Mouse (Mus musculus) left cerebral cortex, postnatal 10 days (tissue): Measurements from ENCODE around the gene Egf. TPM values are rescaled to one million over a fixed set of nuclear protein-coding genes. Genes with fewer than 3 reads are reported as not detected.

Experiments
- DNase-seq, 2 experiments: peaks; one replicate each; pipeline ENCODE4 v3.0.0; 2021 to 2022; ENCODE audit warnings: low spot score in 2 of 2, mixed read lengths in 1 of 2; ENCODE audit errors: extremely low spot score in 1 of 2
- intact Hi-C: fragments of 180-260 bp; cut with DNase I; formaldehyde crosslinking; loops from one replicate; pipeline ENCODE4 v1.15.1; 2025
- total RNA-seq, 2 experiments: library from RNA; stranded (reverse); gene quantifications; 2 replicates each; pipeline ENCODE4 v1.2.3; 2021

The Egf gene
- total RNA-seq, 2 experiments from 2014 or later = 2.2 to 2.5 TPM

DNA sequence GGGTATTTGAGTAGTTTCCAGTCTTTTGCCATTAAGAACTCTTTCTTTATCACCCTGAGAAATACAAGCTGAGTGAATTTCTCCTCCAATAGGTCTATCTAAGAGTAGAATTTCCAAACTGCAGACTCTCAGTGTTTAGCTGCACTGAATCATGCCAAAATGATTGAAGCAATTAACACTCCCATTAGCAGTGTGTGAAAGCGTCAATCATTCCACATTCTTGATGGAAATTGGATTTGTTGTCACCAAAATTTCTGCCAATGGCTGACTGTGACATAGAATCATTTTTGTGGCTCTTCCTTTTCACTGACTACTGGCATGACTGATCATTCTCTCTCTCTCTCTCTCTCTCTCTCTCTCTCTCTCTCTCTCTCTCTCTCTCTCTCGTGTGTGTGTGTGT is 91.2 kb downstream of the Egf start:
- intact Hi-C loops = no loop called here
- DNase-seq = no peak

DNA sequence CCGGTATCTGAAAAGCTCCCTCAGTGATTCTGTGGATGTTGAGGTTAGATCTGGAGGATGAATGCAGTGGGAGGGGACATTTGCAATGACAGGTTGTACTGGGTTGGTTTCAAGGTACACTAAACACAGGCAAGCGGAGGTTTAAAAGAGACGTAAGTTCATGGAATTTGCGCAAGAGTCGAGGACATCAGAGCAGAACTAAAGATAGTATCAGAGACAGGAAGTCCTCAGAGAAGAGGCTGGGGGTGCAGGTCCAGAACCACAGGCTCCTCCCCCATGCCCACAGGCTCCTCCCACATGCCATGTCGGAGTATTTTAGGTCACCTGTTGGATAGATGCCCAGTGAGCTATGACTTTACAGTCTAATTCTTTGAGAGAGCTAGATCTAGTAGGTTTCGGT is 96.3 kb downstream of the Egf start:
- intact Hi-C loops = no loop called here
- no peak for DNase-seq

DNA sequence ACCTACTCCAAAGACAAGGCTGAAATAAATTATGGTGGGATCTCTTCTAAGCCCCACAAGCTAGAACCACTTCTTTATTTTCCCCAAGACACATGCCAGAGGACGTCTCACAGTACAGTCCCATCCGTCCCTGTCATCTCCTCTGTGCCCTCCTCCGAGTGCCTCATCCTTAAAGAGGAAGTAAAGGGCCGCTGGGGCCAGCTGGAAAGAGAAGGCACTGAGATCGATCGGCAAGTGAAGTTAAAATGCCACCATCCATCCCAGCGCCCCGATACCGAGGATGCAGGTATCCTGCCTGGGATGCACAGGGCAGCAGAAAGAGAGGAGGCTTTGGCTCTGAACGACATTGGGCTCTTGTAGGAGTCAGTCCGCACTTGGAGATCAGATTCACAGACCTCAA is 97.3 kb downstream of the Egf start:
- intact Hi-C loops = no loop called here
- DNase-seq = no peak

DNA sequence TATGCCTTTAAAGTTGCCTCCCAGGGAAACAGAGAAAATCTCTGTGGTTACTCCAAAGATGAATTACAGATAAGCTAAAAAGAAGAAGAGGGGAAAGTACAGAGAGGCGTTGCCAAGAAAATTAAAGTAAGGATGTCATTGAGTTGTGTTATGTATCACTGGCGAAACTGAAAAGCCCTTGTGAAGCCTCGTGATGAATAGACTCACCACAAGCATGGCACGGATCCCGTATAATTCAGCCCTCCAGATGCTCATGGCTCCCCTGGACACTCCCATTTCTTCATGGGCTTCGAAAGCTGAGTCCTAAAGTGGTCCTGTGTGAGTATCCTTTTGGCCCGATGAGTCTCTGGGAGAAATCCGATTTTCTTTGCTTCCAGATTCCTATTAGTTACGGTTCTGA is 97.9 kb downstream of the Egf start:
- DNase-seq = no peak
- intact Hi-C loops = no loop called here

DNA sequence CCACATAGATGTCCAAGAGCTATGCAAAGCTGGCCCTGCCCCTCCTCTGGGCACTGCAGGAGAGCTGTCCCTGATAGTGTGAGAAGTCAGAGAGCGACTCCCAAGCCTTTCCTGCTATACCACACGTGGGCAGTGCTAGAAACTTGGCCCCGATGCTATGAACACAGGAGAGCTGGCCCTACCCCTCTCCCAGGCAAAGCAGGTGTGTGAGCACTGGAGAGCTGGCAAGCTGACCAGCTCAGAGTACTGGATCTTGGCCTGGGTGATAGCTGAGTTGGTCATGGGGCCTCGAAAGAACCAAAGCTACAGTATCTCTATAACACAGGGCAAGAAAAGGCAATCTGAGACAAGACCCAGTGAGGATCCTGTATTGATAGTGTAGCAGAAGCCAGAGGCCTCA is 98.6 kb downstream of the Egf start:
- intact Hi-C loops = no loop called here
- no peak for DNase-seq

DNA sequence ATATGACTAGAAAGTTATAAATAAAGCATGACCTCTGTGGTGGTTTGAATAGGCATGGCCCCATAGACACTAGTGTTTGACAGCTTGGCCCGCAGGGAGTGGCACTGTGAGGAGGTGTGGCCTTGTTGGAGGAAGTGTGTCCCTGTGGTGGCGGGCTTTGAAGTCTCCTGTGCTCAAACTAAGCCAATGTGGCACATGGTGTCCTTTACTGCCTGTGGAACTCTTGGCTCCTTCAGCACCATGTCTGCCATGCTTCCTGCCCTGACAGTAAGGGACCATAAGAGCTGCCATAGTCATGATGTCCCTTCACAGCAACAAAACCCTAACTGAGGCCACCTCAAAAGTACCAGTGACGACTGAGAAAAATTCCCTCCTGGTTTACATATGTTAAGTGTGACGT is 102.6 kb downstream of the Egf start:
- intact Hi-C loops = no loop called here
- no peak for DNase-seq

DNA sequence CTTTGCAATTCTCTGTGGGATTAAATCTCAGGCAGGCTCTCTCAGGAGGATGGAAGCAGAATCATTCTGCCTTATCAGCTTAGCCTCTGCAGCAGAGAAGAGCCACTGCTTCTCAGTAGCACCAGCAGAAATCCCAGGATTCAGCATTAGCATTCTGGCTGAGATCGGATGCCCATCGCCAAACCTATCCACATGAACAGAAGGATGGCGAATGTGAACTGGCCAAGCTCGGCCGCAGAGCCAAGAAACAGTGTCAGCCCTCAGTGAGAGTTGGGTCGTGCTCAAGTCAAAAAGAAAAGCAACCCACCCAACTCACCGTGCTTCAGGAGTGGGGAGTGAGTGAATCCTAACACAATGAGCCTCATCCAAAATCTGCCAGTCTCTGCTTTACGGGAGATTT is 103.4 kb downstream of the Egf start:
- DNase-seq = no peak
- intact Hi-C loops = no loop called here

DNA sequence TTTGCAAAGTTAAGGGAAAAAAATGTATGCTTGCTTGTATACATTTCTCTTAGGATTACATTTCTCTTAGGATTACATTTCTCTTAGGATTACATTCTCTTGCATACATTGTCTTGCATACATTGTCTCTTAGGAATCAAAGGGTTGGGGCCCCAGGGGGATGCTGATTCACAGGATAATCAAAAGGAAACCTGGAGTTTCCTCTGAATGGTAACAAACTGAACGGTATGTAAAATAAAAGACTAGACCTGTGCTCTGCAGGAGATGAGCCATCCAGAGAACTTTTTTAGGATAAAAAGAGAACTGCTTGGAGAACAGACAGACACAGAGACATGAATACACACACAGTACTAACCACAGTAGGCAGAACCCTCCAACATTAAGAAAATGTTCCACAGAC is 104.2 kb downstream of the Egf start:
- no peak for DNase-seq
- intact Hi-C loops = no loop called here

DNA sequence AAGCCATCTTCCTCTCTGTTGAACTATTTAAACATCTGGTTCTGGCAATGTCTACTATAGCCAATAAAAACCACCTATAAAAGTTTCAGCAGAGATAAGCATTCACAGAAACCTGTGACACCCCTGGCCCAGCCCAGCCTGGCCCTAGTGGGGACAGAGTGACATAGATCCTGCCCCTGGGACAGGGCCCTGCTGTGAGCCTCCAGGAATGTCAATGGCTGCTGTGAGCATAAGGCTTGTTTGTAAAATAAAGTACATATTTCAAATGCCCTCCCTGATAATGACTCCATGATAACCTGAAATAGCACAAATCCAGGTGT is 104.9 kb downstream of the Egf start:
- no peak for DNase-seq
- intact Hi-C loops = no loop called here

DNA sequence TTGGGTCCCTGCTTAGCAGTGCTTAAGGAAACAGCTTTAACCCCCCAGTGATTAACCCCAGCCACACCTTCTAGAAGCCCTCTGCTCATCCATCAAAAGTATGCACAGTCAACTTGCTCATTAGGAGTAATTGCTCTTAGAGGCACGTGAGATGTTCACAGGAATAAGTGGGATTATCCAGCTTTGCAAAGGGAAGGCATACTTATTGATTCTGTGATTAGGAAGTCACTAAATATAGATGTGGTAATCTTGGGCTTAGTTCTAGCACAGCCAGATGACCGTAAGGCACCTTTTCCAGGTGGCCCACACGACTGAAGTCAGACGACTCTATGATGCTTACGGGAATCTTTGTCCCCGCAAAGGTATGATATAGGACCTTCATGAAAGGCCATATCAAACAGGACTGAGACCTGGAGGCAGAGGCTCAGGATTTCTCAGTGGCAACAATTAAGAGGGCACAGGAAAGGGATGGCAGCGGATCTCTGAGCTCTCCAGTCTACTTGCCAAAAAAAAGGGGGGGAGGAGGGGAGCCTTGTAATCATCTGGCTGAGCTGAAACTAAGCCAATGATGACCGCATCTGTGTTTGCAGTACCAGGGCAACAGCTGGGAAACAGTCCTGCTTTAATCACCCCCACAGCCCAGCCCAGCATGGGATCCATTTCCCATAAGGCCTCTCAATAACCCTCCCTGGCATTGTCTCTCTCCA is 105.4 kb downstream of the Egf start:
- intact Hi-C loops = no loop called here
- DNase-seq = peak in 1 of 2 experiments; percentile 34

DNA sequence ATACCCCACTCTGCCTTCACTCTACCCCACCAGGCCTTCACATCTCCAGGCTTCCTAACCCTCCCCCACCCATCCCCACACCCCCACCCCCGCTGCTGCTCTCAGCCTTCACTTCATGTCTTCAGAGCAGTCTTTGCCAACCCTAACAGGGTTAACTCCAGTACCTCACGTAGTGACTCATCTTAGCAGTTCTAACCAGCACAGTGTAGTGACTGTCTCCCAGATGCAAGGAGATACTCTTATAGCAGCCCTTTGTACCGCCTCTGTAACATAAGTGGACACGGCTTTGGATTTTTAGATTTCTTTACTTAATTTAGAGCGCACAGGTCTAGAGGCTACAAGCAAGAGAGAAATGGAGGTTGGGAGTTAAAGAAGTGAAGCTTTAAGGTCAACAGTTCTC is 106.5 kb downstream of the Egf start:
- no peak for DNase-seq
- intact Hi-C loops = no loop called here

DNA sequence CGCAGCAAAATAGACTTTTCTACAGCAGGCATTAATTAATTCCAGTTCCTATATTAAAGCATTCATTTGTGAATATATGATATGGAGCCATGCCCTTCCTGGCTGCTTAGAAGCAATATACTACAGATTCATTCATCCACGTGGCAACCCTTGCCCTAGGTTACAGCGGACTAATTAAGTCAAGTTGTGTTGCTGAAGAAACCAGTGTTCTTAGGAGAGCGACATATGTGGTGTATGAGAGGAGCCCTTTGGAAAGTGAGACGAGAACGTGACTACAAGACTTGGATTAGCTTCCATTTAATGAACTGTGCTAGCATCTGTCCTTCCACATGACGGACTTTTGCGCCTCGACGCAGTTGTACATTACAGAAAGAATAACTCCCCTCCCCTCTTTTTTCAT is 107.8 kb downstream of the Egf start:
- intact Hi-C loops = no loop called here
- DNase-seq = no peak

DNA sequence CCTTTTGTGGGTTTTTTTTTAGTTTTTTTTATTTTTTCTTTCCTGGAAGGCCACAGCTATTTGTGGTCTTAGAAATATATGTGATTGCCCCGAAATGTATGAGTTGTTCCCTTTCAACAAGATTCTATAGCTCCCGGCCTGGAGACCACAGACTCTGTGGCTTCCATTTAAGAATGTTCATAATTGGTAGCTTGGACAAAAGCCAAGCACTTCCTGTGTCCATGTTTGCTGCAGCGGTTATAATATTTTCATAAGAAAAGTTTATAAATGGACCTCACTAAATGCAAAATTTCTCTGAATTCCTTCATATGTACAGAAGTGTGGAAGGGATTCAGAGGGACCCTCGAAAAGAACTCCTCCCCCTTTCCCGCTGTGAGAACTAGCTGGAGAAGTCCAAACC is 108.3 kb downstream of the Egf start:
- no peak for DNase-seq
- intact Hi-C loops = no loop called here

DNA sequence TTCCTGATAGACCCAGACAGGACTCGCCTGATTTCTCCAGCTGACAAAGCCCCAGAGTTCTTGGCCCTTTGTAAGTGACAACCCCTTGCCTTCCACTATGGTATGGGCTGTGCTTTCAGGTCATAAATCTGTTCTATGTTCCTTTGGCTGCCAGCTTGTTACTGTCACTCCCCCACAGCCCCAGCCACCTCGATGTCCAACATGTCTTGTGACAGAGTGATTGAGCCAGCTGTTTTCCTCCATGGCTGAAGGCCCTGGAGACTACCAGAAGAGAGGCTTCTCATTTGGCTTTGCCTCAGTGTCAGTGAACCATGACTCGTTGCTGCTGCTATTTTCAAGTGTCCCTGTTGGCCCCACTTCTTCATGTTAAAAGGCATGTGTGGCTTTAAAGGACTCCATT is 109.7 kb downstream of the Egf start:
- intact Hi-C loops = no loop called here
- DNase-seq = no peak

DNA sequence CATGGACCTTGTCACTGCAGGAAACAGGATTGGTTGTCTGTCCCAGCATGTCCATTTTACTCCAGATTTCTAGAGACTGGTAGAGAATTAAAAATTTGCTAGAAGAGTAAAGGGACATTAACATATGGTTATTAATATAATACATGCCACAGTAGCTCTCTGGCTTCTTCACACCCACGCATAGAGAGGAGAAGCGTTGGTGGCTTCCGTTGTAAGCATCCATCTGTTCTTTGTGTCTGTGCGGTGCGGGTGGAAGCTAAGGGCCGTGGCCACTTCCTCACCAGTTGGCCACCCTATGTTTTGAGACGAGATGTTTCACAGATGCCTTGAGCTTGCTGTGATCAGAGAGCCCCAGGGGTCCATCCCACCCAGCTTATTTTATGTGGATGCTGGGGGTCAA is 113.5 kb downstream of the Egf start:
- DNase-seq = no peak
- intact Hi-C loops = no loop called here

DNA sequence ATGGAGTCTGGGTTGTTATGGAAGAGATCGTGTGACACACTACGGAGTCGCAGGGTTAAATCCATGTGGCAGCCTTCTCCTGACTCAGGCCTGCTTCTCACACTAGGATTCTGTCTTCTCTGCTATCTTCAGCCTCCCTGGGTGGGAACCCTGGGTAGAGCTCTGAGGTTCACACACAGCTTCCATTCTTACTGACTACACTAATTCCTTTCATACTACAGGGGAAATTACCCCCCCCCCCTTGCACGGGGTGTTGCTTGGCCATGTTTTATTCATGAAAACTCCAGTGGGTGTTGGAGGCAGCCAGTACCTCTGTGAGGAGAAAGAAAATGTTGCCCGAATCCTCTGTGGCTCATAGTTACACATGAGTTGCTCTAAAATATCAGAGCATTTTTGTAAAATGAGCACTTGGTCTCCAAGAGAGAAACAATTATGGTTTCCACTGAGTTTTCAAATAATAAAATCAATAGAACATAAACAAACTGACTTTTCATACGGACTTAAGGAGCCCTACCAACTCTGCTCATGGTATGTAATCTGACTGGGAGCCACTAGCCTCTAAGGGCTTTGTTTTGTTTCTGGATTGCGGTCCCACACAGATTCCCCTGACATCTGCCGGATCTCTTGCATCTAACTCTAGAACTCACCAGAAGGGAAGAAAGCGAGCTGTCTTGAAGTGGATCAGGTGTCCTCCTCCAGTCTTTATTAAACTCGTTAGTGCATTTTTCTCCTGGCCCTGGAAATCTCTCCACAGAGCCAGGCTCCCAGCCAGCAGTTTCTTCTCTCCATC is 114.7 kb downstream of the Egf start:
- intact Hi-C loops = no loop called here
- DNase-seq = peak in 1 of 2 experiments; percentile 40

DNA sequence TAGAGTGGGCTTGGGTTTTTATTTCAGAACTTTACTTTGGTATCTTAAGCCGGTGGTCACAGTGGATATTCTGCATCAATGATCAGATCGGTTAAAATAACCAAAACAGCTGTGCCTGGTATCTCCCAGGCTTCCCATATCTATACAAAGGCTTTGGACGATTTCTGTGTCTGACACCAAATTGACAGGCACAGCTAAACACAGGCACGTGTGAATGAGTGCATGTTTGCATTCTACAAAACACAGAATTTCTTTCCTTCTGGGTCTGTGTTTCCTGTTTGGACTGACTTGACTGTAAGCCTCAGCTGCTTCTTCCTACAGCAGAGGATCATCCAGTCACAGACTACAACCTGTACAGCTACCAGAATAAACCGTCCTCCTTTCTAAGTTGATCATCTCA is 115.4 kb downstream of the Egf start:
- intact Hi-C loops = no loop called here
- no peak for DNase-seq

DNA sequence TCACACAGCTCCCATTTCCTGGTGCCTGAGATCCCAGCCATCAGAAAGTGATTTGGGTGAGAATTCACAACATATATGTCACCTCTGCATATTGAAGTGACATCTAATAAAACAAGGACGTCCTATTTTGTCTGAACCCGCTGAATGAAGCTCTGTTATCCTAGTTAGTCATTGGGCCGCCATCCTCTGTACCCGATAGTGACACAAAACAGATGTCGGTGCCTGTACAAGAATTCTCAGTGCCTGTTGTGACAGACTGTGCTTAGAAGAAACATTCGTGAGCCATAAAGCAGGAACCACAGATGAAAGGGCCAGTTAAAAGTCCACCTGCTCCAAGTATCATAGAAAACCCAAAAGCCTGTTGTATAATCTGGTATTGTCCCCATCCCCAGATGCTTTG is 117.7 kb downstream of the Egf start:
- DNase-seq = no peak
- intact Hi-C loops = no loop called here

DNA sequence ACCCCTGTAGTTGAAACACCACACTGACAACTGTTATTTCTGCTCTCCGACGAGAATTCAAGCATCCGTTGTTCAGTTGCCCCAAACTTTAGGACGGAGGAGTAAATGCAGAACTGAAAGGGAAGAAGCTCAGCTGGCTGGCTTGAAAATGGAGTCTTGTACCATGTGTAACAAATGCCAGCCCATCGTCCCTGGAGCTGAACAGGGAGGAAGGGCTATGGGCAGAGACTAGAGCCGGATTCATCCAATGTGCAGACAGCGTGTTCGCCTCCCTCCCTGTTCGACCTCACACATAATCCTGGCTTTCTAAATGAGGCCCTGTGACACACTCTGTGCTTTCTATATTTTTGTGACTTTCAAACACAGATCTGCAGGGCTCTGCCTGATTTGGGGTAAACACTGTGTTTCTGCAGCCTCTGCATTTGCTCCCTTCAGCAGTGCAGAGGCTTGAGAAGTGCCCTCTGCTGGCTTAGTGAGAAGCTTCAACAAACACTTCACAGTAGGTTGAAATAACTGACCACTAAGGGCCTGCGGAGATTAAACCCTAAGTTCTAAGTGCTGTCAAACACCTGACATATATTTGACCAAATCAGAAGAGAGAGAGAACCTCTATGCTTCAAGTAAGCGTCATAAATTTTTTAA is 120.7 kb downstream of the Egf start:
- intact Hi-C loops = no loop called here
- peak; percentile 30 to 33 for DNase-seq

DNA sequence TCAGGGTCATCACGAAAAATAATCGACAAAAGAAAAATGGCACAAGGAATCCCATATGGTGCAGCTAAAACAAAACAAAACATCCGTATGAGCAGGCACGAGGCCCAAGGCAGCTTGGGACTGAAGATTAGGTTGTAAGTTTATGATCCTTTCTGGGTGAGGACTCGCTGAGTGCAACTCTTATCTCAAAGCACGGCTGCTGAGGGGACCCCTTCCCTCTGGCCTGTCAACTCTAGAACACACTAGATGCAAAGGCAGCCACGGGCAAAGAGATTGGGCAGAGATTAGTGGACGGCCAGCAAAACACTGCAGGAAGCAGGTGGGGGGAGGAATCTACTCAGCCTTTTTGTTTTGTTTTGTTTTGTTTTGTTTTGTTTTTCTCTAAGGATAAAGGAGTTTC is 121.6 kb downstream of the Egf start:
- intact Hi-C loops = no loop called here
- DNase-seq = no peak
